Mouse (Mus musculus): ENCODE results near the gene Smim11. TPM values are rescaled to one million over a fixed set of nuclear protein-coding genes. Genes with fewer than 3 reads are reported as not detected.

Gene Smim11
- total RNA-seq, 4 experiments from 2014 or later, result 17.2 to 27.5 (median 17.9) TPM

- DNase-seq (ENCODE audit: low spot score in 2 of 2), result no peak
These were observed 59.6 kb downstream of the Smim11 start for GRCm38 (mm10) chr16:92360711-92361110.

Other genes with a start within 250 kb of the Smim11 start
- gene Mrps6, start 243.0 kb upstream of the Smim11 start, total RNA-seq (2022), result 10 to 100 TPM; 41.9 to 50.8 (median 44.4) TPM
- gene Gm49711, start 243.0 kb upstream of the Smim11 start, total RNA-seq (2022), result under 1 TPM in 1 of 4 experiments, not detected in 3; 0.41 TPM
- gene Slc5a3, start 243.0 kb upstream of the Smim11 start, total RNA-seq (2022), result 10 to 100 TPM; 19.4 to 37.5 (median 30.1) TPM
- gene Kcne2, start 8.9 kb upstream of the Smim11 start, total RNA-seq (2022), result 1 to 10 TPM in 1 of 4 experiments, under 1 TPM in 2, not detected in 1; 0.21 to 2.5 (median 0.66) TPM
- not detected for gene Fam243, start 20.2 kb downstream of the Smim11 start, total RNA-seq (2022)
- under 1 TPM in 1 of 4 experiments, not detected in 3; 0.24 TPM for gene Kcne1, start 58.2 kb downstream of the Smim11 start, total RNA-seq (2022)
- gene Rcan1, start 169.6 kb downstream of the Smim11 start, total RNA-seq (2022), result 10 to 100 TPM; 50.9 to 58.6 (median 52.5) TPM
- gene Clic6, start 184.4 kb downstream of the Smim11 start, total RNA-seq (2022), result 1 to 10 TPM; 3.7 to 8.6 (median 4.1) TPM